Mouse (Mus musculus) MEL-GATA-1-ER (cell line): ENCODE results near the gene Dpyd.

ENCODE experiments used
- DNase-seq: peaks from one replicate; pipeline ENCODE4 v3.0.0-alpha.2; 2012; ENCODE audit warnings: low read depth; ENCODE audit errors: extremely low read depth

Dpyd gene

GRCm38 (mm10) chr3:118676052-118676777 is 114.3 kb downstream of the Dpyd start:
- DNase-seq = no peak

DNA sequence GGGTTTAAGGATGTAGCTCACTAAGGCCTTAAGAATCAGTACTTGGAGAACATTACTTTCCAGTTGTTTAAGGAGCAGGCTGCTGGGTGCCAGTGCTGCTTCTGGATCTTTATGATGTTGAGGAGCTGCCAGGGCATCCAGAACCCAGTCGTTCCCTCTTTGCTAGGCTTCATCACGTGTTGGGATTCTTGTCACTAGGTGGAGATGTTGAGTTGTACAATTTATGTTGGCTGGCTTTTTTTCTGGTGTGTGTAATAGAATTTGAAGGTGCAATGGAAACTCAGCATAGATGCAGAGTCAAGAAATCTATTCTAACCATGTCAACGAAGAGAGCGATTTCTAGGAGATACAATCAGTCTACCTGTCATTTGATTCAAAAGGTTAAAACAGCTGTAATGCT is 118.9 kb downstream of the Dpyd start:
- DNase-seq = peak; percentile 0

DNA sequence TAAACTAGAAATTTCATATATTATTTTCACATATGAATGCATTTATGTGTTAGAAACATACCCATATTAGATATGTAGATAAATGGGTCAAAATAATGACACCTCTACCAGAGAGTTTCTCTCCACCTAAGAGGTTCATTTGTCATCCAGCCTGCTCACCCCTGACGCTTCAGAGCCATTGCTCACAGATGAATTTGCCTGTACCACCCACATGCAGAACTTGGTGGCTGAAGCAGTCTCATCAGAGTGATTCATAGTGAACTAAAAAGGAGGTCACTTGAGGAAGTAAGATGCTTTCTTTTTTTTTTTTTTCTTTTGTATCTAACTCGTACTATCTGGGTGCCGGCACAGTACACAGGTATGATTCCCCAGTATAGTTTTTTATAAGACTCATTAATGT is 188.3 kb downstream of the Dpyd start:
- DNase-seq = no peak

- no peak for DNase-seq
These were observed 191.7 kb downstream of the Dpyd start for GRCm38 (mm10) chr3:118753623-118754022.

DNA sequence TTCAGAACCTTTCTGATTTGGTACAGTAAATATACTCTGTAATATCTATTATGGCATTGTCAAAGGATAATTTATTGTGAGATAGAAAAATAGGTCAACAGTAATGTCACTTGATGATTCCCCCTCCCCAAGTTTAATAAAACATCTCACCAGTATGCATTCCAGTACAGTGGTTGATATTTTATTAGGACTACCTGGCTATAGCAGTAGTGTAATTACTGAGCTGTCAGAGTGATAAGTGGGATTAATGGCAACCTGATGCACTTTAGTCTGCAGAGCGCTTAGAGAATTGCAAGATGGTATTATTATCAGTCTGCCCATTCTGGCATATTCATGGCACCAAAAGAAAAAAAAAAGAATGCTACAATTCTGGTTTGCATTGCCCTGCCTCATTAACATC is 194.2 kb downstream of the Dpyd start:
- no peak for DNase-seq

DNA sequence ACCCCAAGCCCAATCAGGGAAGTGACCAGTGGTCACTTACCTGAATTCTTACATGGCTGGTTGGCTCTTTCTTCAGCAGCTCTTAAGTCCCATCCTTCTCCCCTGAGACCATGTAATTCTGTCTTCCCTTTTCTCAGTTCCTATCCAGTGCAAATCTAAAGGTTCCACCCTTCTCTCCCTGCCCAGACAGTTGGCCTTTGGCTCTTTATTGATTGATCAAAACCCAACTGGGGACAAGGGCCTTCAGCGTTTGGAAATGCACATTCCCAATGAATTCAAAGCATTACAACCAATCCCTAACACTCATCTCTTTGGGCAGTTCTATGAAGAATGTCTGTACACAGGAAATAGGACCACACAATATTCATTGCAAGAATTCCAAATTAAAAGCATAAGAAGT is 251.0 kb downstream of the Dpyd start:
- no peak for DNase-seq

GRCm38 (mm10) chr3:118850613-118851527 is 288.9 kb downstream of the Dpyd start:
- DNase-seq = no peak

DNA sequence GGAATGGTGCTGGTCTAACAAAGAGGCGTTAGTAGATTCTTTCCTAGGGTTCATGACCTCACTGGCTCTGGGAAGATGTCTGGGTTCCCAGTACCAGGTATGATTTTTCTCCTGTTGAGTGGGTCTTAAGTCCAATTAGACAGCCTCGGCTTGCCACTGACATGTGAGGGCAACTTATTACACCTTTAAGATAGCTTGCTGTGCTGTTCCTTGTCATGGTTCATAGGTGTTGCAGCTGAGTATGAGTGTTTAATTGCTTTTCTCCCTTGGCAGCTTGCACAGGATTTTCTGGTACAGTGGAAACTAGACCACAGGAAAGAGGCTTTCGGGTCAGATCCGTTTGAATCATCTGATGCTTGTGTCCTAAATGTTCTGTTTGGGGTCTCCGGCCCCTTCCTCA is 290.8 kb downstream of the Dpyd start:
- DNase-seq = no peak

DNA sequence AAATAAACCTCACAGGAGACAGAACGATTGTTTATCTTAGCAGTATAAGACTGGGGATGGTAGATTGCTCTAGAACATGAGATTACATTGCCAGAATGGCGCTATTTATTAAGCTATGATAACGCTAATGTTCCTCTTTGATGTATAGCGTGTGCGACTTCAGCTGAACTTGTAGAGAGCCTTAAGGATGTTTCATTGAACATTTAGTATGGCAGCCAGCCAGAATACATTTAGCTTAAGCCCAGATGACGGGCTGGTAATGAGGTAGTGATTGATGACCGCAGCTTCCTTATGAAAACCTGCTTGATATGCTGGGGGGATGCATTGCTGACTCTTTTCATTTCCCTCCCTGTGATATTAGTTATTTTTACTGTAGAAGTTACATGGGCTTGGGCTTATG is 293.5 kb downstream of the Dpyd start:
- no peak for DNase-seq

DNA sequence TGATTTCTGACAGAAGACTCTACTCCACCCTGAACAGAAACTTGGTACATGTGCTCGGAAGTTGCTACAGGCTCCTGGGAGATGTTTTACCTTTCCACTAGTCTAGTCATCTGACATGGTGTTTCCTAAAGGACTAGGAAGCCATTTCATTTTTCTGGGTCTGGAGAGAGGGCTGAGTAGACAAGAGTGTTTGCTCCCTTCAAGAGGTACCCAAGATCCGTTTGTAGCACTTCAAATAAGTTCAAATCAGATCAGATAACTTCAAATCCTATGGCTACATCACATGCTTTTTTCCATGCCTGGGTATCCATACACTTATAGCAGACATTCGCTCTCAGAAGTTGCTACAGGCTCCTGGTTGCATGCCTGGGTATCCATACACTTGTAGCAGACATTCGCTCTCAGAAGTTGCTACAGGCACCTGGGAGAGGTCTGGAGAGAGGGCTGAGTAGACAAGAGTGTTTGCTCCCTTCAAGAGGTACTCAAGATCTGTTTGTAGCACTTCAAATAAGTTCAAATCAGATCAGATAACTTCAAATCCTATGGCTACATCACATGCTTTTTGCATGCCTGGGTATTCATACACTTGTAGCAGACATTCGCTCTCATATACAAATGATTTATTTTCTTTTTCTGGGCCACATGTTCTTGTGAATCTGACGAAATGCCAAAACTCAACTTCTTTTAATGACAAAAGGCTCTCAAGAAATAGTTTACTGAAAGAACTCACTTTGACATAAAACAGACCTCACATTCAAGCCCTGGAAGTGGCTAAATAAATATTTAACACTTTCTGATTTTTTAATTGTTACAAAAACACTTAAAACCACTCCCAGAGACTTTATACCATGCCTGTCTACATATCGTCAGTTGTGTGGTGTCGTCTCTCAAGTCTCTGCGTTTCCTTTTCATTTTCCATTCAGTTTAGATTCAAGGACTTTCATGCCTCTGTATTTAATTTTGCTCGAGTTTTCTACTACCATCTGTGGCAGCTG is 307.5 kb downstream of the Dpyd start:
- no peak for DNase-seq

- no peak for DNase-seq
These were observed 313.9 kb downstream of the Dpyd start for GRCm38 (mm10) chr3:118875871-118876270.

DNA sequence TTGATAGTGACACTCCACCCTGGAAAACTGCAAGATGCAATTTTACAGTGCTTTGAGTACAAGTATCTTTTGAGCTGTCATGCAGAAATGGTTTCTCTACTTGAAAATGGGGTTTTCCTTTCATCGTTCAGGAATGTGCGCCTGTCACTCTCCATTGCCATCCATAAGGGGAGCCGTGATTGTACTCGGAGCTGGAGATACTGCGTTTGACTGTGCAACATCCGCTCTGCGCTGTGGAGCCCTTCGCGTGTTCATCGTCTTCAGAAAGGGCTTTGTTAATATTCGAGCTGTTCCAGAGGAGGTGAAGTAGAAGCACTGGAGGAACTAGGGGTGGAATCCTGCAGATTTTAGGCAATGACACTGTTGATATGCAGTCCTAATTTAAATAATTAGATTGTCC is 337.1 kb downstream of the Dpyd start:
- DNase-seq = no peak

DNA sequence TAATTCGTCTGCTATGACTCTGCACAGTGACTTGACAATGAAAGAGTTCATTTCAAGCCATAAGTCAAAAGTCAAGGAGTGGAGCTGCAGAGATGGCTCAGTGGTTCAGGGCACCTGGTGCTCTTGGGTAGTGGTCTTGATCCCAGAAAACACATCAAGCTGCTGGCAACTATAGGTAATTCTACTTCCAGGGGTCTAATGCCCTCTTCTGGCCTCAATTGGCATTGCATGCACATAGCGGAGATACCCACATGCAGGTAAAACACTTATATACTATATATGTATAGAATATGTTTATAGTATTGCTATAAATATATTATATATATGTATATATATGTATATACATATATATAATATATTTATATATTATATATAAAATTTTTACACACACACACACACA is 429.4 kb downstream of the Dpyd start:
- no peak for DNase-seq

DNA sequence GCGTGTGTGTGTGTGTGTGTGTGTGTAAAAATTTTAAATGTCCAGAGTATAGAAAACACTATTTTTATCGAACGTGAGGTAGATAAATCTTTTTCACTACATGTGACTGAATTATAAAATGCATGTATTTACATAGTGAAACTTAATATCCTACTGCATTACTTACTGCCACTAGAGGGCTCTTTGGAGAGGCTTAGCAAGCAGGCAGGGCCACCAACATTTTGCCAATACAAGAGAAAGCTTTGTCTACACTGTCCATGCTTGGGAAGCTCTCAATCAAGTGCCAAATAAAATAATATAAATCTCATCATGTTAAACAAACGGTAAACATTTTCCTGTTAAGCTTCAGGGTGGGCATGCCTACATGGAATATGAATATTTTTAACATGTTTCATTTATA is 429.9 kb downstream of the Dpyd start:
- DNase-seq = no peak

GRCm38 (mm10) chr3:119021255-119021654 is 459.3 kb downstream of the Dpyd start:
- no peak for DNase-seq

DNA sequence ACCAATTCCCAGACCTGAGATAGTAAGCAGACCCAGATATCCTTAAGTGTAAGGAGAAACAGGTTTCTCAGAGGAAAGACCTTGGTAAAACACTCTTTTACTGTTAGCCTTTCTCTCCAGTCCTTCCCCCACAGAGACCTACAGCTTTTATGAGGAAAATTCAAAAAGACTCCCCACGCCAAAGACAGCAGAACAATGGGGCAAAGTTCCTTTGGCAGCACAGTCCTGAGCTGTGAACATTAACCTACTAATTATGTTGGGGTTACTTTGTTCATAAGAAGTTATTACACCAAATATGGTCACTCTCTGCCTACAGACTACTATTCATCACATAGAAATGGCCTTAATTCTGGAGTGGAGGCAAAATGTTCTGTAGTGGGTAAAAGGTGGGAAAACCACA is 480.7 kb downstream of the Dpyd start:
- no peak for DNase-seq

DNA sequence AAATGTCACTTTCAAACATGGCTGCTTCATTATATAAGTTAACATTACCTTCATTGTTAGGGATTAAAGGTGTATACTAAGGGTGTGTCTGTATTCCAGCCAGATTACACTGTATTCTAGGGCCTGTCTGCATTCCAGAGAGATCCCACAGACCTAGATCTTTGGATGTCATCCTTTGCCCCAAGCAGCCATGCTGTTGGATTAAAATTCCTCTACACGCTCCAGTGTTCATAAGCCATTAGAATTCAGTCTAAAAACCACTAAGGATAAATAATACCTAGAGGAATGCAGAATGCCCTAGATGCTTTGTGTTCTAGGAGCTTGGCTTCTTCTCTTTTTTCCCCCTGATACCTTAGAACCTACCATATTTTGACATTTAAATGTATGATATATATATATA is 494.2 kb downstream of the Dpyd start:
- DNase-seq = no peak

DNA sequence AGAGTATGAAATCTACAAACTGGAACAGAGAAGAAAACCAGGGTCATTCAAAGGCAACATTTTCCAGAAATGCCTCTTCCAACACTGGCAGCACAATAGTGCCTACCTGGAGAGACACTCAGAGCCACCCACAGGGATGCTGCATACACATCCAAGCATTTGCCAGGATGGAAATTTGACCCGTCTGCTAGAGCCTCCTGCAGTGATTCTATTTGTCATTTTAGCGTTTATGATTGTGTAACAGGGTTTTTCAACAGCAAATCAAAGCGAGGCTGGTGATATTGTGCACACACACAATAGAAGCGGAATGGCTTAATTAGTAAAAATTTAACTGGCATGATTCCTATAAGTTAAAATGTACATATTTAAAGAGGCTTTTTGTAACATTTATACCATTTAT is 501.3 kb downstream of the Dpyd start:
- no peak for DNase-seq

DNA sequence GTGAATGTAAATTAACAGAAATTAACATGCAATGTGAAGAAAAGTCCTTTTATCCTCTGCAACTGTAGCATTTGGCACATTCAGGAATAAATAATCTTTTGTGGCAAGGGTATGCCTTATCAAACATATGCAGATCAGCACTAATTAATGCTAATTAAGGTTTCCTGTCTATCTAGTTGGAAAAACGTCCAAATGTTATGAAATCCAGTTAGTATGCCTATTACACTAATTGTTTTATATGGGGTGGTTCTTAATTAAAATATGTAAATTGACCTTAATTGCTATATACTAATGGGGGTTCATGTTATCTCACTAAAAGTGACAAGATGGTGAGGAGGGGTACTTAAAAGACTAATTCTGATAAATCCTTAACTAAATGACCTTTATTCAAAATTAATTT is 501.7 kb downstream of the Dpyd start:
- no peak for DNase-seq

GRCm38 (mm10) chr3:119064746-119065145 is 502.8 kb downstream of the Dpyd start:
- no peak for DNase-seq

DNA sequence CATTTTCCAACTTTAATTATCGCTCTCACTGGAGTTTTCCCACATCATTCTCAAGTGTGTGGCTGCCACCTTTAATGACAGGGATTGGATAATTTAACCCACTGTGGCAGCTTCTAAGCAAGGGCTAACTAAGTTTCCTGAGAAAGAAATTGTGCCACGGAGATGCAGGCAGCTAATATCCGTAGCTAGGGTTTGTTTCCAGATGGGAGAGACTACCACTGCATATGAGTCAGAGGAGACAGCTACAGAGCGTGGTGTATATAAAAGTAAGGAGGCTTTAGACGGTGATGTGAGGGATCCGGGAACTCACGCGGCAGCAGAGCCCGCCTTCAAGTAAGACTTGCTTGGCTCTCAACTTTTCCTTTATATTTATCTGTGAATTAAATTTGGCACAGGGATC is 505.3 kb downstream of the Dpyd start:
- no peak for DNase-seq

DNA sequence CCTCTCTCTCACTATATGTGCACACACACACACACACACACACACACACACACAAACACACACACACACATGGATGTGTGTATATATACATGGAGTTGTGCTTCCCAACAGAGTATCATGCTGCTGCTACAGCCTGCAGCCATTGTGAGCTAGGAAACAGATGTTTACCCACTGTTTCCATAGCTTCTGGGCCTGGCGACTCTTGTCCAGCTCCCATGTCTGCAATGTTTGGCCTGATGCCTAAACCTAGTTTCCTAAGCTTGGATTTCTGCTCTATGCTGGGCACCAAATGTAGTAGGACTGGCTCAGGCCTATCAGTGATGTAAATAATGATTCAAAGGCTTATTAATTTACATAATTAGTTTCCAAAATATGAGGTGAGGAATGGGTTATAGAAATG is 524.7 kb downstream of the Dpyd start:
- no peak for DNase-seq
